Mouse (Mus musculus) heart, embryonic 10.5 days (tissue): Measurements from ENCODE around the gene Insig2. TPM values are rescaled to one million over a fixed set of nuclear protein-coding genes. Genes with fewer than 3 reads are reported as not detected.

Experiments
- DNase-seq: peaks from one replicate; pipeline ENCODE4 v3.0.0-alpha.2; 2017; ENCODE audit warnings: low spot score
- H3K27ac ChIP-seq: fragments of 300-500 bp; sonication (generic); 2 replicates; pipeline ENCODE4 v1.5.1; 2016; ENCODE audit warnings: mild to moderate bottlenecking
- H3K27me3 ChIP-seq: fragments of 300-500 bp; sonication (generic); 2 replicates; pipeline ENCODE4 v1.6.1; 2016; ENCODE audit warnings: mild to moderate bottlenecking; ENCODE audit not compliant: poor library complexity, insufficient read depth, severe bottlenecking
- H3K36me3 ChIP-seq: fragments of 300-500 bp; sonication (generic); 2 replicates; pipeline ENCODE4 v1.6.1; 2016; ENCODE audit warnings: mild to moderate bottlenecking, moderate library complexity
- H3K4me1 ChIP-seq: fragments of 300-500 bp; sonication (generic); 2 replicates; pipeline ENCODE4 v1.6.1; 2016; ENCODE audit warnings: mild to moderate bottlenecking
- H3K4me3 ChIP-seq: fragments of 300-500 bp; sonication (generic); 2 replicates; pipeline ENCODE4 v1.5.1; 2016; ENCODE audit warnings: mild to moderate bottlenecking, moderate library complexity
- H3K9me3 ChIP-seq: fragments of 300-500 bp; sonication (generic); 2 replicates; pipeline ENCODE4 v1.6.1; 2016; ENCODE audit warnings: mild to moderate bottlenecking, moderate library complexity
- WGBS: fragments of 180-500 bp; shearing (Covaris S2); methylation state at CpG from one replicate; pipeline ENCODE4 v1.1.7; 2016; 5-methylcytosine and 5-hydroxymethylcytosine counted together
- polyA plus RNA-seq: library from polyadenylated mRNA; unstranded; fragments of >200 nt; fragmentation: Nextera tagmentation; extraction: Ambion mirVana; gene quantifications from 2 replicates; pipeline ENCODE4 v1.2.1, GENCODE M21; 2016

The Insig2 gene
- polyA plus RNA-seq, 1 experiment from 2014 or later, result 24.5 TPM

DNA sequence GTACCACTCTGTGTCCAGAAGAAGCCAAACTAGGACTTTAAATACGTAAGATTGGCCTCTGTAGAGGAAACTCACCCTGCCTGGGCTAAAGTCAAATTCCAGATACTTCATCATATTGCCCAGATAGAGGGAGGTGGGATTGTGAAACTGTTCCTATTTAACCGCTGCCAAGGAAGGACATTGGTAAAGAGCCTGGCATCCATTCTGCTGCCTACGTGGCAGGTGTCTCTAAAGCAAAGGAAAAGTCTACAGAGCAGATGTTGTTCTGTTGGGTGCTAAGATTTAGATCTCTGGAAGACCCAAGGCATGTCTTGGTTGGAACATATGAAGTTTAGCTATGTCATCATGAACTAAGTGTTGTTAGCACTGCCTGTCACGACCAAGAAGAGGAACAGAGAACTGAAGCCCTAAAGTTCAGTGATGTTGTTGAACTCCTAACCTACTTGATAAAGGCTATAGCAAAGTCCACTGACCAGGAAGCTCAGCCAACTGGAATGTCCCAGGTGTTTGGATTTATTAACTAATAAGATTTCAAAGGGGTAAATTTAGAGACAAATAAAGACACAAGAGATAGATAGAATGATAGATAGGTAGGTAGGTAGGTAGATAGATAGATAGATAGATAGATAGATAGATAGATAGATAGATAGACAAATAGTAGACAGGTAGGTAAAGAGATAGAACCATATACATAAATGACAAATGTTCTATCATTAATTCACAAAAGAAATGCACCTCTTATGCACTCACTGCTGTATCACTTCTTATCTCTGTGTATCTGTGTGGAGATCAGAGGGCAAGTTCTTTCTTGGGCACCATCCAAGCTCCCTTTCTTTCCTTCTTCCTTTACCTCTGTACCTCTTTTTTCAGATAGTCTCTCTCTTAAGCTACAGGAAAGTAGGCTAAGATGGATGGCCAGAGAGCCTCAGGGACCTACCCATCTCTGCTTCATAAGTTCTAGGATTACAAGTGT lies 16.8 kb upstream of the Insig2 start:
- H3K4me3 ChIP-seq, result no peak overlapping the region
- no peaks in the 10 kb centered on the region for H3K4me1 ChIP-seq
- 76% methylated on average over 4 of the region's 4 CpGs for WGBS
- H3K36me3 ChIP-seq, result no peaks in the 10 kb centered on the region
- no peaks in the 10 kb centered on the region for H3K9me3 ChIP-seq
- H3K27me3 ChIP-seq, result no peaks in the 10 kb centered on the region
- DNase-seq, result no peak
- no peak overlapping the region for H3K27ac ChIP-seq

DNA sequence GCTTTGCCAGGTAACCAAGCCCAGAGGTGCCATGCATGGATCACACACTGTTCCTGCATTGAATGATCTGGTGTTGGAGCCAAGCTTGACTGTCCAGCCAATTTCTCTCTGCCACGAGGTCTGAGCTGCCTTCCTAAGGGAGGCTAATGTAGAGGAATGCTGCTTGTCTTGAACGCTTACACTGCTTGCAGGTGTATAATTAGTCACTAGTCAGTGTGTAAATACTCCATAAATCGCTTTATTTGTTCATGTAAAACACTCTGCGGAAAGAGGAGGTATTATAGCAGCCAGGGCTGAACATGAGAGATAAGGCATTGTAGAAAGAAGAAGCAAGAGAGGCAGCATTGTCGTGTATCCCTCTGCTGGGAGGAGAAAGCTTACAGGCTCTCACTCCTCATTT lies 11.6 kb upstream of the Insig2 start:
- H3K4me1 ChIP-seq, result no peaks in the 10 kb centered on the region
- no peaks in the 10 kb centered on the region for H3K9me3 ChIP-seq
- no peak overlapping the region for H3K27ac ChIP-seq
- no peaks in the 10 kb centered on the region for H3K36me3 ChIP-seq
- no peaks in the 10 kb centered on the region for H3K27me3 ChIP-seq
- 60% methylated on average over 5 of the region's 5 CpGs for WGBS
- H3K4me3 ChIP-seq, result no peak overlapping the region
- no peak for DNase-seq

DNA sequence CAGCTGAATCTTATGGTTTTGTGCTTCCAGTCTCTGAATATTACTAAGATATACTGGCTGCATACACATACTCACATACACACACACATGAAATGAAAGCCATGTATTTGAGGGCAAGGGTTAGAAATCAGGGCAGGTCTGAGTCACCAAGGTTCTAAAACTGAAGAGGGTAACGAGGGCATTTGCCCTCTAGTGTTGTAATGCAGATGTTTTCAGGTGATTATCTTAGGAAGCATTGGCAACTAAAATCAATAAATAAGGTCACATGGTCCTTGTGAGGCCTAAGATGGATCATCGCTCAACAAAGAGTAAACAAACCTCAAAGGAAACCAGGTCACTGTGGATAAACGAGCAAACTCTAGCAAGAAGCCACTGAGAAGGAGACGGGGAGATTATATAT lies 3.4 kb upstream of the Insig2 start:
- no peak overlapping the region for H3K27ac ChIP-seq
- H3K4me1 ChIP-seq, result no peaks in the 10 kb centered on the region
- H3K4me3 ChIP-seq, result no peak overlapping the region
- WGBS, result 69% methylated on average over 4 of the region's 4 CpGs
- no peaks in the 10 kb centered on the region for H3K9me3 ChIP-seq
- H3K27me3 ChIP-seq, result no peaks in the 10 kb centered on the region
- 0 out of 2 replicates have a peak, but pooled peaks cover 3% of the 10 kb centered on the region for H3K36me3 ChIP-seq
- DNase-seq, result no peak

DNA sequence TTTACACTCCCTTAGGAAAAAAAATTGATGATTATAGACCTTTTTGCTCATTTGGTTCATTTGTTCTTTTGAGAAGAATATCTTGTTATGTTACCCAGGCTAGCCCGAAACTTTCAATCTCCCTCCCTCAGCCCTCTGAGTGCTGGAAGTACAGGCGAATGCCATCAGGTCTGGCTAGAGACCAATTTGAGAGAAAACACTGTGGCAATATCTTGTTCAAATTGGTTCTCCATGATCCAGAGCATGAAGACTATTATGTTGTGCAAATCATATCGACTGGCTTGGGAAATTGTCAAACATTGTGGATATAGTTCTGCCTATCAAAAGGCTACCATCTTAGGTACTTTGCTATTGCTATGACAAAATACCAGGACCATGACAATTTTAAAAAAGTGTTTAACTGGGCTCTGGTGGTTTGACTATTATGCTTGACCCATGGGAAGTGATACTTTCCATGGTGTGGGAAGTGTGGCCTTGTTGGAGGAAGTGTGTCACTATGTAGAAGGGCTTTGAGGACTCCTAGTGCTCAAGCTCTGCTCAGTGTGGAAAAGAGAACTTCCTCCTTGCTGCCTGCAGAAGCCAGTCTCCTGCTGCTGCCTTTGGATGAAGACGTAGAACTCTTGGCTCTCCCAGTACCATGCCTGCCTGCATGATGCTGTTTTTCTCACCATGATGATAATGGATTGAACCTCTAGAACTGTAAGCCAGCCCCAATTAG lies 1.8 kb upstream of the Insig2 start:
- H3K36me3 ChIP-seq, result 0 out of 2 replicates have a peak, but pooled peaks cover 3% of the 10 kb centered on the region
- 87% methylated on average over 4 of the region's 4 CpGs for WGBS
- DNase-seq, result no peak
- H3K4me1 ChIP-seq, result no peaks in the 10 kb centered on the region
- H3K9me3 ChIP-seq, result no peaks in the 10 kb centered on the region
- no peak overlapping the region for H3K4me3 ChIP-seq
- H3K27me3 ChIP-seq, result no peaks in the 10 kb centered on the region
- H3K27ac ChIP-seq, result no peak overlapping the region

DNA sequence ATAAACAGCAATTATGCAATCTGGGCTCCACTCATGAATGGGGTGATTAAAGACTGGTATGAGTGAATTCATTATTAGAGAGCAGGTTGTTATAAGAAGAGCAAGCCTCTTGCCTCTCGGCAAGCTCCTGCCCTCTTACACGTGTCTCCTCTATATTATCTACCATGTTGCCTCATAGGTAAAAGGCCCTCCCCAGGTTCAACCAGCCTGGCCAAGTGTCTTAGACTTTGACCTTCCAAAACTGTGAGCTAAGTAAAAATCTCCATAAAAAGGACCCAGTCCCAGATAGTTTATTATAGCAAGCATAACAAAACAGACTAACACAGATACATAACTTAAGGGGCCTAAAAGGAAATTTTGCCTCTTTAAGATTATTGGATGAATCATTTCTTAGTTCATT lies 1.8 kb downstream of the Insig2 start:
- DNase-seq, result no peak
- 0 out of 2 replicates have a peak, but pooled peaks cover 3% of the 10 kb centered on the region for H3K36me3 ChIP-seq
- no peaks in the 10 kb centered on the region for H3K9me3 ChIP-seq
- H3K4me1 ChIP-seq, result peaks cover 13% of the 10 kb centered on the region; the same call in 1 of the 2 replicates
- no peak overlapping the region for H3K4me3 ChIP-seq
- WGBS, result 94% methylated on average over 2 of the region's 2 CpGs
- H3K27ac ChIP-seq, result no peak overlapping the region
- H3K27me3 ChIP-seq, result no peaks in the 10 kb centered on the region

DNA sequence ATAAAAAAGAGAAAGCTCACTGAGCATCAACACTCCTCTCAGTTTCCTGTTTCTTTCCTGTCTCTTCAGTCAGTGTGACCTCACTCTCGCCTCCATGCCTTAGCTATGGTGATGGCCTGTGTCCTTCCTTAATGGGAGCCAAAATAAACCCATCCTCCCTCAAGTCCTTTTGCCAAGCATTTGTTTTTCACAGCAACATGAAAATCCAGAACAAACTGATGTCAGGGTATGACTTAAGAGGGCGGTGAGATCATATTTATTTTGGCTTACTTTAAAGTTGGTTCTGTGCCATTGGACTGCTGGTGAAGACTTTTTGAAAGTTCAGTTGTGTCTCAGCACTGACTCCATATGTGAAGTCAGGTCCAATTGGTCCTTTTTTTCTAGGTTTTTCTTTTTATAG lies 3.0 kb downstream of the Insig2 start:
- WGBS, result 69% methylated on average over 2 of the region's 2 CpGs
- Histone ChIP-seq H3K4me3 (no peak overlapping the region), H3K9me3 (no peaks in the 10 kb centered on the region), H3K27ac (no peak overlapping the region), H3K36me3 (no peaks in the 10 kb centered on the region), H3K4me1 (peaks cover 13% of the 10 kb centered on the region; the same call in 1 of the 2 replicates), H3K27me3 (no peaks in the 10 kb centered on the region)
- DNase-seq, result no peak

DNA sequence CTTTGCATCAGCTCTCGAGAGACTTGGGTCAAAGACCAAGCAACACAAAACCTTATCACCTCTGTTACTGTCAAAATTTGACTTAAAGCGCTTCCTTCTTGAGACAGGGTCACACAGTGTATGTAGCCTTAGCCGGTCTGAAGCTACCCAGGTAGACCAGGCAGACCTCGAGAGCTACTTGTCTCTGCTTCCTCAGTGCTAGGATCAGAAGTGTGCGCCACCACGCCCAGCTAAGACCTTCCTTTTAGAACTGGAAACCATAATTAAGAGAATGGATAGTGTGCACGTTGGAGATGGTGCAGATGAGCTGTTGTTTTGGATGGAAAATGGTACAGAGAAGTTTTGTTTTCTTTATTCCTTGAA lies 4.2 kb downstream of the Insig2 start:
- peak; percentile 75 for DNase-seq
- Histone ChIP-seq H3K36me3 (no peaks in the 10 kb centered on the region), H3K9me3 (no peaks in the 10 kb centered on the region), H3K4me1 (peaks cover 13% of the 10 kb centered on the region; the same call in 1 of the 2 replicates), H3K4me3 (peak overlapping the region; percentile 81), H3K27ac (peak overlapping the region; percentile 92), H3K27me3 (no peaks in the 10 kb centered on the region)
- WGBS, result 6% methylated on average over 7 of the region's 7 CpGs

DNA sequence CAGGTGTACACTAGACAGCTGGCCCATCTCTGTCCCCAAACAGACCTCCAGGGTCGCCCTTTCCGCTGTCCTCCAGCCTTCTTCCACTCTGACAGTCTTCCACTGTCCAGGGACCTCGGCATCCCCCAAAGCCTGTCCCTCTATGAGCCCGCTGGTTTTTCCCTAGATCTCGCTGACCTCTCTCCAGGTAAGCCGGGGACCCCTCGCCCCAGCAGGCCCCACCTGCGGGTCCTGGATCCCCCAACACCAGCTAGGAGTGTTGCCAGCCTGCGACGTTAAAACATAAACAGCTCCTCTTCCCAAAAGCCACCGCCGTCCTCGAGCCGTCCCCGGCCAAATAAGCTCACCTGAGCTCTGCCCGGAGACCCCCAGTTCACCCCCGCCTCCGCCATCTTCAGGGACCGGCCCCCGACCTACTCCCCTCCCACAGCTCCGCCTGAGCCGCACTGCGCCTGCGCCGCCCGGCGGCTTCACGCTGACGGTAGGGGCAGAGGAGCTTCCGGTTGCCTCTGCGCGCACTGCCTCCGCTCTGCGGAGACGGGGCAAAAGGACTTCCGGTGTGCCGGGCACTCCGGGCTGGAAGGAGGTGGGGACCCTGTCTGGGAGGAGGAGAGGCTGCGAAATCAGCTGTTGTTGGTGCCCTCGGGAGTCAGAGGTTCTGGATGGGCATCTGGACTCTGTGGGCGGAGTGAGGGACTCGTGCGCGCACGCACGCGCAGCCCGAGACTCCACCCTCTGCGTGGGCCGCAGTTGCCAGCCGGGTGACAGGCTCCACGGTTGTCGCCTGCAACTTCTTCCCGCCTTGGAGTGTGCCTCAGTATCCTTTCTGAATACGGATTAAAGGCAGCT lies 4.8 kb downstream of the Insig2 start:
- H3K4me3 ChIP-seq, result peak overlapping the region; percentile 81
- peak; percentile 95 for DNase-seq
- no peaks in the 10 kb centered on the region for H3K27me3 ChIP-seq
- no peaks in the 10 kb centered on the region for H3K36me3 ChIP-seq
- no peaks in the 10 kb centered on the region for H3K9me3 ChIP-seq
- peaks cover 13% of the 10 kb centered on the region; the same call in 1 of the 2 replicates for H3K4me1 ChIP-seq
- H3K27ac ChIP-seq, result peak overlapping the region; percentile 92
- under 1% methylated on average over 55 of the region's 55 CpGs for WGBS

DNA sequence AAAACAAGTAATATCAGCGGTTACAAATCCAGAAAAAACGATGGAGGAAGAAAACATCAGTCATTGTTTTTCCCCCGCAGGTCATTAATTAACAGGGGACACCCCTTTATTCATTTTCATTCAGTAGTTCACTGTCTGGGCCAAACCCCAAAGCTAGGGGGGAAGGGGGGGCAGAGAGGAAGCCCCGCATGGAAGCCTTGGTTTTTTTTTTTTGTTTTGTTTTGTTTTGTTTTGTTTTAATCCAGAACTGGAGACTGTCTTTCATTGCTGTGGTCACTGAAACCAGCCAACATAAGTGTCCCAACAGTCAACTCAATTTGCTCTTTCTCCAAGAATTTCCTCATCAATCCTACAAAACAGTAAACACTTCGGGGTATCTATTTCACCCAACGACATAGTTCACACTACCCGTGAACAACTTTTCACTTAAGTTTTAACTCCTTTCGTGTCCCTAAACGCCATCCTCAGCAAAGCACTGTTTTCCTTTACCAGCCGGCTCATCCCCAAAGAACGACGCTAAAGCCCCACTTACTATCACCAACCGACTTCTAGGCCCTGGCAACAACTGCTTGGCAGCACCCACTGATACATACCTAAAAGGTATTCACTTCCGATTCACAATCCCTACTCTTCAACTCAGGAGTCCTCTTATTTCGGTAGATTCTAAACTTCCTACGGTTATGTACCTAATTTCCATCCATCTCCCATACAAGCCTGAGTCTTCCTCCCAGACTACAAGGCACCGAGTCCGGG lies 5.6 kb downstream of the Insig2 start:
- DNase-seq, result no peak

DNA sequence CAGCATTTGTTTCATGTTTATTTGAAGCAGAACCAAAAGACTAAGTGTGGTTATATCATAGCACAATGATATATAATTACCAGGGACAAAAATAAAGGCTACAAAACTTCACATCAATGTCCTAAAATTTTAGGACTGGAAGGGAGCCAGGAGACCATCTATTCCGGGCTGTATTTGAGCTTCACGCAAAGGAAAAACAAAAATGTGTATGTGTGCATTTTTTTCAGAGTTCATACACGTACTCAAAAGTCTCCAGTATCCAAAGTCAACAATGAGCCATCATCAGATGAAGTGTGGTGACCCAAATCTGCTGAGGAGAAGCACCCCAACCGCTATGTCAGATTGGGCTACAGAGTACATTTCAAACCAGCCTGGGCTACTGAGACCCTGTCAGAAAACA lies 8.9 kb downstream of the Insig2 start:
- 77% methylated on average over 4 of the region's 4 CpGs for WGBS
- H3K9me3 ChIP-seq, result no peaks in the 10 kb centered on the region
- H3K4me3 ChIP-seq, result no peak overlapping the region
- peaks cover 9% of the 10 kb centered on the region for H3K36me3 ChIP-seq
- no peak overlapping the region for H3K27ac ChIP-seq
- DNase-seq, result no peak
- H3K4me1 ChIP-seq, result peaks cover 22% of the 10 kb centered on the region; the same call in 1 of the 2 replicates
- H3K27me3 ChIP-seq, result no peaks in the 10 kb centered on the region

More for the DNA sequence above, 5.6 kb downstream of the Insig2 start:
- Histone ChIP-seq H3K27me3 (no peaks in the 10 kb centered on the region), H3K9me3 (no peaks in the 10 kb centered on the region), H3K36me3 (no peaks in the 10 kb centered on the region), H3K4me3 (peak overlapping the region; percentile 81), H3K4me1 (peaks cover 13% of the 10 kb centered on the region; the same call in 1 of the 2 replicates), H3K27ac (peak overlapping the region; percentile 92)
- 30% methylated on average over 18 of the region's 18 CpGs for WGBS

DNA sequence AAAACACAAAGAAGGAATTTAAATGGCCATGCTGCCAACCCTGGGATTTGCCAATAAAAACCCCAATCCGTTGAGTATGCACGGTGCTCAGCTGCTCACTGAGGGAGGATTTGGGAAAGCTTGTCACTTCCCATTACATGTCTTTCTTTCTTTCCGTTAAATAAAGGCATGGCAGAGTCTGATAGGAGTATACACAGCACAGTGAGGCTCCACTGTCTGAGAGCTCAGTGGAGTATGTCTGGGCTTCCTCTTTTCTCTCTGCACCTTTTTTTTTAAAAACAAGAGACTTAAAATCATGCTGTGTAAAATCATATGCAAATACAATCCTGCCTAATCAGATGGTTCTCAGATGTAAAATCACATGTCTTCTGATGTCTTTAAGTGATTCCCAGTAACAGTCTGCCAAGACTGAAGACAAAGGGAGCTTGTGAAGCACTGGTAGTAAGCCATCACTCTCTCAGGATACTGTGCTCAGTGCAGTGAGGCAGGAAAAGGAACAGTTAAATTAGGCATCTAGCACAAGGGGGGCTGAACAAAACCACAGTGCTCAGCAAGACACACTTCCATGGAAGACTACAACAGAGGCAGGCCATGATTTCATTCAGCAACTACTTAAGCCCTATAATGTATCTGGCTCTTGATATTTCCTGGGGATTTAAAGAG lies 17.5 kb downstream of the Insig2 start:
- Histone ChIP-seq H3K36me3 (peaks cover 29% of the 10 kb centered on the region), H3K4me3 (no peak overlapping the region), H3K27me3 (no peaks in the 10 kb centered on the region), H3K27ac (no peak overlapping the region), H3K4me1 (no peaks in the 10 kb centered on the region), H3K9me3 (no peaks in the 10 kb centered on the region)
- peak; percentile 11 for DNase-seq
- WGBS, result 86% methylated on average over 3 of the region's 3 CpGs
